Mouse (Mus musculus): ENCODE data around the gene Ppid.

Ppid gene

GRCm38 (mm10) chr3:79590863-79591792 is at the start of gene Ppid:
Gene Ppid (plus strand): TSS chr3:79591342.
- DNase-seq (ENCODE audit: low read depth, low spot score), result peak; percentile 65

GRCm38 (mm10) chr3:79542585-79542984 is 48.6 kb upstream of the Ppid start:
- DNase-seq (ENCODE audit: low read depth, low spot score), result no peak

GRCm38 (mm10) chr3:79548681-79549437 is 42.3 kb upstream of the Ppid start:
- no peak for DNase-seq (ENCODE audit: low read depth, low spot score)

- DNase-seq (ENCODE audit: low read depth, low spot score), result no peak
These were observed 41.3 kb upstream of the Ppid start for GRCm38 (mm10) chr3:79549751-79550393.

- DNase-seq (ENCODE audit: low read depth, low spot score), result no peak
These were observed 39.2 kb upstream of the Ppid start for GRCm38 (mm10) chr3:79551826-79552552.

GRCm38 (mm10) chr3:79553779-79554178 is 37.4 kb upstream of the Ppid start:
- no peak for DNase-seq (ENCODE audit: low read depth, low spot score)

GRCm38 (mm10) chr3:79555061-79555460 is 36.1 kb upstream of the Ppid start:
- DNase-seq (ENCODE audit: low read depth, low spot score), result no peak

- DNase-seq (ENCODE audit: low read depth, low spot score), result no peak
These were observed 31.9 kb upstream of the Ppid start for GRCm38 (mm10) chr3:79559021-79559772.

- no peak for DNase-seq (ENCODE audit: low read depth, low spot score)
These were observed 31.4 kb upstream of the Ppid start for GRCm38 (mm10) chr3:79559773-79560045.

- no peak for DNase-seq (ENCODE audit: low read depth, low spot score)
These were observed 30.6 kb upstream of the Ppid start for GRCm38 (mm10) chr3:79560555-79560954.

GRCm38 (mm10) chr3:79561784-79562715 is 29.1 kb upstream of the Ppid start:
- DNase-seq (ENCODE audit: low read depth, low spot score), result no peak

- no peak for DNase-seq (ENCODE audit: low read depth, low spot score)
These were observed 27.6 kb upstream of the Ppid start for GRCm38 (mm10) chr3:79563511-79563910.

GRCm38 (mm10) chr3:79564875-79565606 is 26.1 kb upstream of the Ppid start:
- DNase-seq (ENCODE audit: low read depth, low spot score), result no peak

GRCm38 (mm10) chr3:79566716-79567691 is 24.1 kb upstream of the Ppid start:
- DNase-seq (ENCODE audit: low read depth, low spot score), result no peak

- peak; percentile 81 for DNase-seq (ENCODE audit: low read depth, low spot score)
These were observed 23.3 kb upstream of the Ppid start, which contains the start of gene Fnip2 for GRCm38 (mm10) chr3:79567703-79568362. Gene Fnip2 (minus strand): TSS chr3:79567796.

- DNase-seq (ENCODE audit: low read depth, low spot score), result no peak
These were observed 22.4 kb upstream of the Ppid start for GRCm38 (mm10) chr3:79568629-79569350.

GRCm38 (mm10) chr3:79569351-79569681 is 21.8 kb upstream of the Ppid start:
- no peak for DNase-seq (ENCODE audit: low read depth, low spot score)

Data from retina, adult 2 months (tissue).